Mouse (Mus musculus): ENCODE measurements around the gene Mblac1.
"Not testable (repeated sequence)": the region's sequence is repeated elsewhere in the genome, so short reads cannot be mapped to it uniquely, and the experiment has no call there.

Mblac1 gene

GRCm38 (mm10) chr5:138216632-138217031 is 22.5 kb downstream of the Mblac1 start:
- not testable (repeated sequence) for DNase-seq

- no peak for DNase-seq
These were observed 25.8 kb downstream of the Mblac1 start for GRCm38 (mm10) chr5:138219864-138220263.

GRCm38 (mm10) chr5:138222111-138222510 is 28.0 kb downstream of the Mblac1 start:
- peak; percentile 49 to 52 for DNase-seq

GRCm38 (mm10) chr5:138223287-138223686 is 29.2 kb downstream of the Mblac1 start:
- DNase-seq = no peak

DNA sequence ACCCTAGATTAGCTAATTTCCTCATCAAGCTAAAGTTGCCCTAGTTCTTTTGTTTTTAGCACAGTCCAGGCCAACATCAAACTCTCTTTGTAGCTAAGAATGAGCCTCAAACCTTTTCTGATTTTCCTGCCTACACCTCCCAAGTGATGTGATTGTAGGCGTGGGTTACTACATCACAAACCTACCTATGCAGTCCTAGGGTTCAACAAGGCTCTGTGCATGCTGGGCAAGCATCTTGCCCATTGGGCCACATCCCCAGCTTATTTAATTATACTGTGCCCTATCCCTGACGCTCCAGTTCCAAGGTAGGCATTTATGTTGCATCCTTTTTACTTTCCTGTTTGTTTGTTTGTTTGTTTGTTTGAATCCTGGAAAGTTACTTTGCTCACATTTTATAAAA is 31.6 kb downstream of the Mblac1 start, which contains the start of gene Nxpe5:
TSS of gene Nxpe5 (plus strand) at position 199 of the 400 bp plus-strand sequence.
- no peak for DNase-seq

DNA sequence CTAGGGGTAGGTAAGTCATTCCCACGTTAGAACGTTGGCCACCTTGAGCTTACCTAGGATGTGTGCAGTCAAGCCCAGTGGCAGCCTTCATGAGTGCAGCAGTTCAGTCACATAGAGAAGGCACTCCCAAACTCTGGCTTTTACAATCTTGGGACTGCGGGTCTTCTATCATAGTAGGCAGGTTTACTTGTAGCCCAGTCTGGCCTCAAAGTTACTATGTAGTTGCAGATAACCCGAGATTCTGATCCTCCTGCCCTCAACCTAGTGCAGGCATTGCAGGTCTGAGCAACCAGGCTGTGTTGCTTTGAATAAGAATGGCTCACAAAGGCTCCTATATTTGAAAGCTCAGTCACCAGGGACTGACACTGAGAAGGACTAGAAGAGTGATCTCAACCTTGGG is 32.4 kb downstream of the Mblac1 start:
- no peak for DNase-seq

- no peak for DNase-seq
These were observed 33.3 kb downstream of the Mblac1 start for GRCm38 (mm10) chr5:138227367-138227766.

DNA sequence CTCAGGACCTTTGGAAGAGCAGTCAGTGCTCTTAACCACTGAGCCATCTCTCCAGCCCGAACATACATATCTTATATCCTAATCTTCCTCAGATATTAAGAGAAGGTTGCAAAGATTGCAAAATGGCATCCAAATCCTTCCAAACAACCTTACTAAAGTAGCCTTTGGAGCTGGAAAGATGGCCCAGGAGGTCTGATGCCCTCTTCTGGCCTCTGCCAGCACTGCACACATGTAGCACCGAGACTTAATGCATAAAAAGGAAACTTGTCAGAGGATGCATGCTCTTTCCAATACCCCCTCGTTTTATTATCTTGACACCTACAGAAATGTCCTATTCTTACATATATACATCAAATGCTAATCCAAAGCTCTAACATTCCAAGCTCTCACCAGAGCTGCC is 33.9 kb downstream of the Mblac1 start:
- no peak for DNase-seq

- no peak for DNase-seq
These were observed 35.4 kb downstream of the Mblac1 start for GRCm38 (mm10) chr5:138229511-138229910.

DNA sequence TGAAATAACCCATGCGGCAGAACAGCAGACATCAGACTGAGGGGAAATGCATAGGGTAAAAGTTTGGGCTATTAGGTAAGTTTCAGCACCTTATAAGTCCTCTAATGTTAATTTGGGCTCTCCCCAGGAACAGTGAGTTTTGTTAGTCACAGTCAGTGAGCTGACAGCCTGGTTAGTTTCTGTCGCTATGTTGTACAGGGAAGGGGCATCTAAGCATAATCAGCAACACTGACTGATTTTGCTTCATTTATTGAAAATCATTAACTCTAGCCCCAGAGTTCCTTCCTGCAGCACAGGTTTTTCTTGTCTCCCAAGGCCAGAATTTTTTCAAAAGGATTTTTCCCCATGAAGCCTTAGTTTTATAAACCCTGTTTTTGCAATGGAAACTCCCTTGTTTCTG is 39.7 kb downstream of the Mblac1 start:
- no peak for DNase-seq

DNA sequence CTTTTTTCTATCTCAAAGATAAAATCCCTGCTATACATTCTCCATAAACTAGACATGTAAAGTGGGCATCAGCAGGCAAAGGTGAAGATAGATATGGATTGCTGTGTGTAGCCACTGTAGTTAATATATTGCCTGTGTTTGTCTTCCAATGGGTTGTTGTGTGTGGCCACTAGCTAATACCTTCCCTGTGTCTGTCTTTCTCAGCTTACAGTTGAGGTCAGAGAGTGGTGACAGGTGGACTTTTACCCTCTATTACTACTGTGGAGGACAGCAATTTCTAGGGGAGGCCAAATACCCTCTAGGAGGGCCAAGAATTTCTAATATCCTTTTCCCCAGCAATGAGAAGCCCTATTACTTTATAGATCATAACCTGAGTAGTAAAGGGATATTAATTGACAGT is 40.1 kb downstream of the Mblac1 start:
- no peak for DNase-seq

DNA sequence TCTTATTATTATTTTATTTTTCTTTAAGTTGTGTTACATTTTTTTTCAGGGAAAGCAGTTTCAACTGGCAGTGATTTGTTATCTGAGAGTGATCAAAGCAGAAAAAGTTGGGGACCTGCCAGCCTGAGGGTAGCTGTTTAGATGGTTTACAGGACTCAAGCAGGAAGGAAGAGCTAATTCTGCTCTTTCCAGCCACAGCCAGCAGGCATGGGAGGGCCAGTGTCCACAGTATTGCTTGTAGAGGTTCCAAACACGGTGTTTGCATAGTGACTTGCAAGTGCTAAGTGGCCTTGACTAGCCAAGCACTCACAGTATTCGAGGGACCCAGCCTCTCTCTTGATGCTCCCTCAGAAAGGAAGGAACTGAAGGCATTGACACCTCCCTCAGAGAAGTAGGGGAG is 47.4 kb downstream of the Mblac1 start:
- DNase-seq = no peak
